Mouse (Mus musculus) naive thymus-derived CD4-positive, alpha-beta T cell, adult 5 months (primary cell): Measurements from ENCODE around the gene Vmn2r53. TPM values are rescaled to one million over a fixed set of nuclear protein-coding genes. Genes with fewer than 3 reads are reported as not detected.

ENCODE experiments used
- polyA plus RNA-seq: library from polyadenylated mRNA; unstranded; fragments of 100-300 nt; shearing (Covaris generic); gene quantifications from one replicate; pipeline ENCODE4 v1.2.1, GENCODE M21; 2017

Gene Vmn2r53
- polyA plus RNA-seq = 0.04 TPM

GRCm38 (mm10) chr7:12608688-12609087 is at the start of gene Vmn2r53:
Gene Vmn2r53, minus strand, starts transcription at chr7:12608788.

GRCm38 (mm10) chr7:12640219-12640618 is 31.6 kb upstream of the Vmn2r53 start, which contains the start of gene Vmn2r54:
Gene Vmn2r54, minus strand, starts transcription at chr7:12640319.

Other genes with a start within 250 kb of the Vmn2r53 start
- not detected for gene Vmn1r84, start 239.5 kb downstream of the Vmn2r53 start, polyA plus RNA-seq
- gene Zfp551, start 186.0 kb downstream of the Vmn2r53 start, polyA plus RNA-seq = 1.8 TPM
- 4.4 TPM for gene Zfp606, start 130.5 kb downstream of the Vmn2r53 start, polyA plus RNA-seq
- not detected for gene 2900092C05Rik, start 96.3 kb downstream of the Vmn2r53 start, polyA plus RNA-seq
- gene Vmn2r54, start 31.5 kb upstream of the Vmn2r53 start, polyA plus RNA-seq = not detected
- gene Vmn2r55, start 76.2 kb upstream of the Vmn2r53 start, polyA plus RNA-seq = not detected
- not detected for gene Vmn2r56, start 126.2 kb upstream of the Vmn2r53 start, polyA plus RNA-seq
- 5.4 TPM for gene Zscan18, start 194.8 kb upstream of the Vmn2r53 start, polyA plus RNA-seq
- 7.9 TPM for gene Zfp329, start 210.1 kb upstream of the Vmn2r53 start, polyA plus RNA-seq
- 85.4 TPM for gene Zfp110, start 226.0 kb upstream of the Vmn2r53 start, polyA plus RNA-seq